Mouse (Mus musculus) forebrain, postnatal 0 days (tissue): ENCODE measurements around the gene Pcsk5. TPM values are rescaled to one million over a fixed set of nuclear protein-coding genes. Genes with fewer than 3 reads are reported as not detected.

Source experiments
- ATAC-seq: fragments of 200-750 bp; cut with Nextera tagmentation; 2 replicates; pipeline ENCODE4 v1.8.0; 2017; ENCODE audit warnings: mild to moderate bottlenecking, moderate library complexity
- DNase-seq: peaks from one replicate; pipeline ENCODE4 v3.0.0-alpha.2; 2015
- H3K27ac ChIP-seq: fragments of 300-500 bp; sonication (generic); 2 replicates; pipeline ENCODE4 v1.5.1; 2014; ENCODE audit warnings: low read depth, mild to moderate bottlenecking, antibody characterized with exemption, low read length, moderate library complexity, mixed read lengths
- H3K27me3 ChIP-seq: fragments of 300-500 bp; sonication (generic); 2 replicates; pipeline ENCODE4 v1.6.1; 2014; ENCODE audit warnings: mild to moderate bottlenecking, low read length, mixed read lengths; ENCODE audit not compliant: insufficient read depth
- H3K36me3 ChIP-seq: fragments of 300-500 bp; sonication (generic); 2 replicates; pipeline ENCODE4 v1.6.1; 2014; ENCODE audit warnings: mild to moderate bottlenecking, moderate library complexity; ENCODE audit not compliant: insufficient read depth
- H3K4me1 ChIP-seq: fragments of 300-500 bp; sonication (generic); 2 replicates; pipeline ENCODE4 v1.6.1; 2014; ENCODE audit warnings: antibody characterized with exemption; ENCODE audit not compliant: insufficient read depth
- H3K4me2 ChIP-seq: fragments of 300-500 bp; sonication (generic); 2 replicates; pipeline ENCODE4 v1.6.1; 2014; ENCODE audit warnings: low read depth, mild to moderate bottlenecking, moderate library complexity
- H3K4me3 ChIP-seq: fragments of 300-500 bp; sonication (generic); 2 replicates; pipeline ENCODE4 v1.5.1; 2014; ENCODE audit warnings: low read depth, low read length, mixed read lengths
- H3K9ac ChIP-seq: fragments of 300-500 bp; sonication (generic); 2 replicates; pipeline ENCODE4 v1.6.1; 2014; ENCODE audit warnings: mild to moderate bottlenecking
- H3K9me3 ChIP-seq: fragments of 300-500 bp; sonication (generic); 2 replicates; pipeline ENCODE4 v1.6.1; 2016; ENCODE audit warnings: low read length
- CTCF ChIP-seq: sonication (generic); IDR thresholded peaks from 2 replicates; pipeline ENCODE4 v1.5.1; 2016; ENCODE audit warnings: antibody characterized with exemption, control low read depth, low read depth
- WGBS: fragments of 180-500 bp; shearing (Covaris S2); extraction: QIAGEN DNeasy Blood & Tissue Kit; methylation state at CpG from one replicate; pipeline ENCODE4 v1.1.7; 2014; 5-methylcytosine and 5-hydroxymethylcytosine counted together
- polyA plus RNA-seq: library from polyadenylated mRNA; unstranded; fragments of >200 nt; fragmentation: Nextera tagmentation; extraction: Ambion mirVana; gene quantifications from 2 replicates; pipeline ENCODE4 v1.2.1, GENCODE M21; 2015
- total RNA-seq: library from RNA; depleted of rRNA; stranded (reverse); fragments of >200 nt; gene quantifications from 2 replicates; pipeline ENCODE4 v1.2.3, GENCODE M21; 2014; rRNA removed

Gene Pcsk5
- 9.1 and 15.1 TPM in 2 replicates for total RNA-seq
- polyA plus RNA-seq, result 6.7 and 11.2 TPM in 2 replicates

- H3K4me3 ChIP-seq, result peak within 1 kb of the TSS; percentile 72
- H3K27me3 ChIP-seq, result peaks cover 3% of the 10 kb centered on the region; the same call in 1 of the 2 replicates
- ATAC-seq (peak; percentile 97), DNase-seq (peak; percentile 90)
- H3K27ac ChIP-seq, result peak within 1 kb of the TSS; percentile 69
- peak within 1 kb of the TSS; percentile 92 for H3K4me2 ChIP-seq
- H3K9ac ChIP-seq, result peak within 1 kb of the TSS; percentile 62
- H3K9me3 ChIP-seq, result no peaks in the 10 kb centered on the region
- H3K36me3 ChIP-seq, result no peaks in the 10 kb centered on the region
- TF ChIP-seq CTCF, result 0 out of 2 replicates have a peak, but pooled peaks have one; percentile 11
- H3K4me1 ChIP-seq, result no peaks in the 10 kb centered on the region
- 0% methylated on average over 35 of the region's 36 CpGs for WGBS
Measured at GRCm38 (mm10) chr19:17837471-17837859, at the start of gene Pcsk5. Gene Pcsk5 (minus strand): TSS chr19:17837632.

GRCm38 (mm10) chr19:17875804-17876203 is 38.4 kb upstream of the Pcsk5 start:
- H3K9me3 ChIP-seq, result no peaks in the 10 kb centered on the region
- TF ChIP-seq CTCF, result no peak
- H3K4me2 ChIP-seq, result no peak overlapping the region
- no peaks in the 10 kb centered on the region for H3K4me1 ChIP-seq
- H3K9ac ChIP-seq, result no peak overlapping the region
- no peak overlapping the region for H3K4me3 ChIP-seq
- WGBS, result 86% methylated on average over 7 of the region's 7 CpGs
- ATAC-seq, result no peak
- no peak overlapping the region for H3K27ac ChIP-seq
- no peak for DNase-seq
- H3K36me3 ChIP-seq, result no peaks in the 10 kb centered on the region
- H3K27me3 ChIP-seq, result no peaks in the 10 kb centered on the region

- no peaks in the 10 kb centered on the region for H3K4me1 ChIP-seq
- H3K9me3 ChIP-seq, result no peaks in the 10 kb centered on the region
- no peak overlapping the region for H3K4me3 ChIP-seq
- H3K9ac ChIP-seq, result no peak overlapping the region
- no peaks in the 10 kb centered on the region; the same call in 1 of the 2 replicates for H3K27me3 ChIP-seq
- no peak overlapping the region for H3K27ac ChIP-seq
- H3K36me3 ChIP-seq, result no peaks in the 10 kb centered on the region
- WGBS, result 74% methylated on average over 2 of the region's 2 CpGs
- ATAC-seq (no peak), DNase-seq (no peak)
- no peak overlapping the region for H3K4me2 ChIP-seq
- no peak for TF ChIP-seq CTCF
Measured at GRCm38 (mm10) chr19:17874388-17874787, 37.0 kb upstream of the Pcsk5 start.

GRCm38 (mm10) chr19:17873755-17874154 is 36.3 kb upstream of the Pcsk5 start:
- no peak overlapping the region for H3K27ac ChIP-seq
- no peaks in the 10 kb centered on the region for H3K9me3 ChIP-seq
- H3K36me3 ChIP-seq, result no peaks in the 10 kb centered on the region
- WGBS, result 56% methylated on average over 2 of the region's 2 CpGs
- no peak overlapping the region for H3K9ac ChIP-seq
- no peak overlapping the region for H3K4me2 ChIP-seq
- peak; percentile 47 for TF ChIP-seq CTCF
- H3K4me1 ChIP-seq, result no peaks in the 10 kb centered on the region
- H3K4me3 ChIP-seq, result no peak overlapping the region
- peak; percentile 22 for DNase-seq
- no peak for ATAC-seq
- no peaks in the 10 kb centered on the region; the same call in 1 of the 2 replicates for H3K27me3 ChIP-seq

GRCm38 (mm10) chr19:17866317-17866891 is 29.0 kb upstream of the Pcsk5 start:
- ATAC-seq, result no peak
- no peak overlapping the region for H3K4me2 ChIP-seq
- 87% methylated on average over 3 of the region's 3 CpGs for WGBS

GRCm38 (mm10) chr19:17860351-17861014 is 23.1 kb upstream of the Pcsk5 start:
- no peak for TF ChIP-seq CTCF
- DNase-seq, result no peak
- WGBS, result 14% methylated on average over 4 of the region's 4 CpGs
- Histone ChIP-seq H3K4me2 (no peak overlapping the region), H3K27me3 (no peaks in the 10 kb centered on the region), H3K27ac (no peak overlapping the region), H3K9ac (no peak overlapping the region), H3K9me3 (no peaks in the 10 kb centered on the region), H3K4me3 (no peak overlapping the region), H3K4me1 (no peaks in the 10 kb centered on the region), H3K36me3 (no peaks in the 10 kb centered on the region)
- ATAC-seq, result no peak

More at GRCm38 (mm10) chr19:17866317-17866891, 29.0 kb upstream of the Pcsk5 start:
- TF ChIP-seq CTCF, result no peak
- Histone ChIP-seq H3K4me3 (no peak overlapping the region), H3K9ac (no peak overlapping the region), H3K36me3 (no peaks in the 10 kb centered on the region), H3K9me3 (no peaks in the 10 kb centered on the region), H3K4me1 (no peaks in the 10 kb centered on the region), H3K27ac (no peak overlapping the region), H3K27me3 (no peaks in the 10 kb centered on the region; the same call in 1 of the 2 replicates)
- DNase-seq, result no peak

- Histone ChIP-seq H3K4me2 (no peak overlapping the region), H3K36me3 (no peaks in the 10 kb centered on the region), H3K4me1 (no peaks in the 10 kb centered on the region), H3K4me3 (no peak overlapping the region), H3K9me3 (no peaks in the 10 kb centered on the region), H3K27ac (no peak overlapping the region), H3K27me3 (no peaks in the 10 kb centered on the region), H3K9ac (no peak overlapping the region)
- TF ChIP-seq CTCF, result peak; percentile 61
- DNase-seq (peak; percentile 52), ATAC-seq (no peak)
- WGBS, result 47% methylated on average over 3 of the region's 3 CpGs
Measured at GRCm38 (mm10) chr19:17856741-17857140, 19.3 kb upstream of the Pcsk5 start.
